Mouse (Mus musculus): Measurements from ENCODE around the gene Prkca. TPM values are rescaled to one million over a fixed set of nuclear protein-coding genes. Genes with fewer than 3 reads are reported as not detected.

Gene Prkca
- polyA plus RNA-seq, 1 experiment from 2014 or later = 8.5 TPM

GRCm38 (mm10) chr11:108178802-108179201 is 164.9 kb downstream of the Prkca start:
- 81% methylated on average over 5 of the region's 5 CpGs for WGBS
- ATAC-seq (ENCODE audit: low FRiP score, low read depth) = no peak
- Histone ChIP-seq H3K4me2 (replicated peaks) (no peak overlapping the region), H3K27me3 (replicated peaks) (no peaks in the 10 kb centered on the region), H3K36me3 (no peaks in the 10 kb centered on the region), H3K9ac (no peak overlapping the region), H3K4me3 (no peak overlapping the region), H3K9me3 (no peaks in the 10 kb centered on the region), H3K4me1 (peaks cover 6% of the 10 kb centered on the region), H3K27ac (no peak overlapping the region)

- H3K36me3 ChIP-seq = no peaks in the 10 kb centered on the region
- no peaks in the 10 kb centered on the region for H3K9me3 ChIP-seq
- no peak for ATAC-seq (ENCODE audit: low FRiP score, low read depth)
- peaks cover 6% of the 10 kb centered on the region for H3K4me1 ChIP-seq
- H3K4me3 ChIP-seq = no peak overlapping the region
- no peaks in the 10 kb centered on the region for H3K27me3 ChIP-seq (replicated peaks)
- no peak overlapping the region for H3K4me2 ChIP-seq (replicated peaks)
- no peak overlapping the region for H3K9ac ChIP-seq
- 94% methylated on average over 3 of the region's 3 CpGs for WGBS
- H3K27ac ChIP-seq = no peak overlapping the region
Measured at GRCm38 (mm10) chr11:108178258-108178657, 165.5 kb downstream of the Prkca start.

- Histone ChIP-seq H3K4me3 (no peak overlapping the region), H3K36me3 (no peaks in the 10 kb centered on the region), H3K4me1 (peaks cover 6% of the 10 kb centered on the region), H3K27me3 (replicated peaks) (no peaks in the 10 kb centered on the region), H3K4me2 (replicated peaks) (no peak overlapping the region), H3K9ac (no peak overlapping the region), H3K27ac (no peak overlapping the region), H3K9me3 (no peaks in the 10 kb centered on the region)
- 89% methylated on average over 5 of the region's 5 CpGs for WGBS
- no peak for ATAC-seq (ENCODE audit: low FRiP score, low read depth)
Measured at GRCm38 (mm10) chr11:108176715-108177114, 167.0 kb downstream of the Prkca start.

GRCm38 (mm10) chr11:108171917-108172316 is 171.8 kb downstream of the Prkca start:
- H3K27ac ChIP-seq = no peak overlapping the region
- no peaks in the 10 kb centered on the region for H3K36me3 ChIP-seq
- WGBS = 74% methylated on average over 5 of the region's 5 CpGs
- H3K4me2 ChIP-seq (replicated peaks) = no peak overlapping the region
- no peaks in the 10 kb centered on the region for H3K9me3 ChIP-seq
- H3K27me3 ChIP-seq (replicated peaks) = no peaks in the 10 kb centered on the region
- no peak for ATAC-seq (ENCODE audit: low FRiP score, low read depth)
- no peak overlapping the region for H3K4me3 ChIP-seq
- no peaks in the 10 kb centered on the region for H3K4me1 ChIP-seq
- no peak overlapping the region for H3K9ac ChIP-seq

DNA sequence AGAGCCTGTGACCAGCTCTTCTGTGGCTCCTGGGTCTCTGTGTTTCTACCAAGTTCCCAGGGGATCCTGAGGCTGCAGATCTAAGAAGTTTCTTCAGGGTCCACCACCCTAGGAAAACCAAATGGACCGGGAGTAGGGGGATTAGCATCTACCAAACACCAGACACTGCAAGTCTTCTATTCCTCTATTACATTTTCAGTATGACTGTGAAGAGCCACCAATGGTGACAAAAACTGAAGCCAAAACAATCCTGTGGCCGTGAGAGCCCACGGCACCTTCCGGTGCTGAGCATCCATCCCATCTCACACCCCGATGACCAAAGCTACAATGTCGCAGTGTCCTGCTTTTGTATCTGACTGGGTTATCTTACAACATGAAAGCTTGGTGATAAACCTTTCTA is 172.5 kb downstream of the Prkca start:
- no peak overlapping the region for H3K27ac ChIP-seq
- no peaks in the 10 kb centered on the region for H3K36me3 ChIP-seq
- no peak overlapping the region for H3K4me3 ChIP-seq
- no peaks in the 10 kb centered on the region for H3K4me1 ChIP-seq
- no peaks in the 10 kb centered on the region for H3K9me3 ChIP-seq
- WGBS = 95% methylated on average over 6 of the region's 6 CpGs
- no peak overlapping the region for H3K9ac ChIP-seq
- ATAC-seq (ENCODE audit: low FRiP score, low read depth) = no peak
- no peaks in the 10 kb centered on the region for H3K27me3 ChIP-seq (replicated peaks)
- no peak overlapping the region for H3K4me2 ChIP-seq (replicated peaks)

DNA sequence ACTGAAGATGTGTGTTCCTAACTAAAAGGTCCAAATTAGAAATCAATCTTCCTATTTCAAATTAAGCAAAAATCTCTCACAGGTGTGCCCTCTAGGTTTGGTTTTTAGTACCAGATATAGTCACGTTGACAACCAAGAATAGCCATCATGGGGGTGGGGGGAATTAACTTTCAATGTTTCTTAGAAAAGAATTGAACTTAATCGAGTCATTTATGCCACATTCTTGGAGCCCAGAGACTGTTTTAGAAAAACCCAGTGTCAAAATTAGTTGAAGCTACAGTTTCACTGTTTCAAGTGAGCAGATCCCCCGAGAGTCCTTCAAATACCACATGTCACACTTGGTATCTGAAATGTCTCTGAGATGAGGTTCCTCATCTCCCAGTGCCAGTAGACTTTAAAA is 173.6 kb downstream of the Prkca start:
- Histone ChIP-seq H3K27ac (no peak overlapping the region), H3K36me3 (no peaks in the 10 kb centered on the region), H3K4me3 (no peak overlapping the region), H3K27me3 (replicated peaks) (no peaks in the 10 kb centered on the region), H3K9me3 (no peaks in the 10 kb centered on the region), H3K4me1 (no peaks in the 10 kb centered on the region), H3K4me2 (replicated peaks) (no peak overlapping the region), H3K9ac (no peak overlapping the region)
- WGBS = 84% methylated on average over 3 of the region's 3 CpGs
- ATAC-seq (ENCODE audit: low FRiP score, low read depth) = no peak

GRCm38 (mm10) chr11:108165725-108166124 is 178.0 kb downstream of the Prkca start:
- no peak overlapping the region for H3K4me3 ChIP-seq
- H3K27ac ChIP-seq = no peak overlapping the region
- 74% methylated on average over 9 of the region's 9 CpGs for WGBS
- H3K27me3 ChIP-seq (replicated peaks) = no peaks in the 10 kb centered on the region
- H3K4me1 ChIP-seq = peaks cover 11% of the 10 kb centered on the region; the same call in 1 of the 2 replicates
- H3K9ac ChIP-seq = no peak overlapping the region
- no peaks in the 10 kb centered on the region for H3K36me3 ChIP-seq
- no peak overlapping the region for H3K4me2 ChIP-seq (replicated peaks)
- no peak for ATAC-seq (ENCODE audit: low FRiP score, low read depth)
- no peaks in the 10 kb centered on the region for H3K9me3 ChIP-seq

GRCm38 (mm10) chr11:108162639-108163038 is 181.1 kb downstream of the Prkca start:
- Histone ChIP-seq H3K27me3 (replicated peaks) (no peaks in the 10 kb centered on the region), H3K9me3 (peaks cover 11% of the 10 kb centered on the region), H3K27ac (no peak overlapping the region), H3K4me2 (replicated peaks) (no peak overlapping the region), H3K9ac (no peak overlapping the region), H3K36me3 (no peaks in the 10 kb centered on the region), H3K4me3 (no peak overlapping the region), H3K4me1 (peaks cover 11% of the 10 kb centered on the region; the same call in 1 of the 2 replicates)
- peak; percentile 53; the same call in 1 of the 2 replicates for ATAC-seq (ENCODE audit: low FRiP score, low read depth)
- 83% methylated on average over 1 of the region's 1 CpGs for WGBS

GRCm38 (mm10) chr11:108162110-108162509 is 181.6 kb downstream of the Prkca start:
- Histone ChIP-seq H3K4me1 (peaks cover 11% of the 10 kb centered on the region; the same call in 1 of the 2 replicates), H3K4me3 (no peak overlapping the region), H3K4me2 (replicated peaks) (no peak overlapping the region), H3K9me3 (peaks cover 11% of the 10 kb centered on the region), H3K36me3 (no peaks in the 10 kb centered on the region), H3K27me3 (replicated peaks) (no peaks in the 10 kb centered on the region), H3K27ac (no peak overlapping the region), H3K9ac (no peak overlapping the region)
- ATAC-seq (ENCODE audit: low FRiP score, low read depth) = peak; percentile 72
- WGBS = 23% methylated on average over 4 of the region's 4 CpGs

- Histone ChIP-seq H3K27me3 (replicated peaks) (no peaks in the 10 kb centered on the region), H3K9ac (no peak overlapping the region), H3K9me3 (peaks cover 11% of the 10 kb centered on the region), H3K36me3 (no peaks in the 10 kb centered on the region), H3K4me1 (peaks cover 11% of the 10 kb centered on the region; the same call in 1 of the 2 replicates), H3K27ac (no peak overlapping the region), H3K4me3 (no peak overlapping the region), H3K4me2 (replicated peaks) (no peak overlapping the region)
- ATAC-seq (ENCODE audit: low FRiP score, low read depth) = no peak
- 97% methylated on average over 7 of the region's 7 CpGs for WGBS
Measured at GRCm38 (mm10) chr11:108160056-108160455, 183.7 kb downstream of the Prkca start.

GRCm38 (mm10) chr11:108158046-108158445 is 185.7 kb downstream of the Prkca start:
- ATAC-seq (ENCODE audit: low FRiP score, low read depth) = no peak
- 96% methylated on average over 3 of the region's 3 CpGs for WGBS
- H3K4me3 ChIP-seq = no peak overlapping the region

DNA sequence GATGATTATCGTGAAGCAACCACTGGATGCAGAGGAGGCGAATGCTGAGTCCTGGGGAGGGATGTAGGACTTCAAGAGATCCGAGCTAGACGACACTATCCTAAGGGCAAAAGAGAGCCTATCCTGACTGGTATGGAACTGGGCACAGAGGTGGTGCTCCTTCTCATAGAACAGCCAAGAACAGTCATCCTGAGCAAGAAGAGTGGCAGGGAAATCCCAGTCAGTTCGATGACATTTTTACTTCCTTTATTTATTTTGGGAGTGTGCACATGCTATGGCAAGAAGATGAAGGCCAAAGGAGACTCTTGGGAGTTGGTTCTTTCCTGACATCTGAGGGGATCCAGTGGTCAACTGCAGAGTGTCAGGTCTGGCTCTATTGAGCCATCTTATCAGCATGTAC is 186.7 kb downstream of the Prkca start:
- Histone ChIP-seq H3K4me3 (no peak overlapping the region), H3K4me1 (peaks cover 3% of the 10 kb centered on the region; the same call in 1 of the 2 replicates), H3K36me3 (no peaks in the 10 kb centered on the region), H3K27me3 (replicated peaks) (no peaks in the 10 kb centered on the region), H3K9me3 (peaks cover 11% of the 10 kb centered on the region), H3K9ac (no peak overlapping the region), H3K27ac (no peak overlapping the region), H3K4me2 (replicated peaks) (no peak overlapping the region)
- 82% methylated on average over 5 of the region's 5 CpGs for WGBS
- no peak for ATAC-seq (ENCODE audit: low FRiP score, low read depth)

More at GRCm38 (mm10) chr11:108158046-108158445, 185.7 kb downstream of the Prkca start:
- no peak overlapping the region for H3K4me2 ChIP-seq (replicated peaks)
- no peak overlapping the region for H3K27ac ChIP-seq
- H3K9me3 ChIP-seq = peaks cover 11% of the 10 kb centered on the region
- H3K36me3 ChIP-seq = no peaks in the 10 kb centered on the region
- H3K27me3 ChIP-seq (replicated peaks) = no peaks in the 10 kb centered on the region
- peaks cover 11% of the 10 kb centered on the region; the same call in 1 of the 2 replicates for H3K4me1 ChIP-seq
- no peak overlapping the region for H3K9ac ChIP-seq

GRCm38 (mm10) chr11:108156107-108156506 is 187.6 kb downstream of the Prkca start:
- Histone ChIP-seq H3K4me3 (no peak overlapping the region), H3K4me1 (peaks cover 4% of the 10 kb centered on the region), H3K9me3 (peaks cover 11% of the 10 kb centered on the region), H3K27me3 (replicated peaks) (no peaks in the 10 kb centered on the region; the same call in 1 of the 2 replicates), H3K9ac (no peak overlapping the region), H3K27ac (no peak overlapping the region), H3K4me2 (replicated peaks) (no peak overlapping the region), H3K36me3 (no peaks in the 10 kb centered on the region)
- 71% methylated on average over 5 of the region's 5 CpGs for WGBS
- ATAC-seq (ENCODE audit: low FRiP score, low read depth) = no peak

Measured in neural tube, embryonic 12.5 days (tissue).